Mouse (Mus musculus) heart, postnatal 0 days (tissue): ENCODE results near the gene Lif.

Source experiments
- CTCF ChIP-seq: IDR thresholded peaks from 2 replicates; pipeline ENCODE4 v1.5.1; 2016; ENCODE audit warnings: antibody characterized with exemption, control low read depth, low read depth
- EP300 ChIP-seq: IDR thresholded peaks from 2 replicates; pipeline ENCODE4 v1.6.1; 2016; ENCODE audit warnings: antibody characterized with exemption, low read depth

GRCm38 (mm10) chr11:4228463-4228862, 28.9 kb upstream of the Lif start:
- TF ChIP-seq CTCF (no peak), EP300 (no peak)
